Mouse (Mus musculus): ENCODE measurements around the gene Nlrc4.

- TF ChIP-seq POLR2A (IDR thresholded peaks at IDR 0.05; ENCODE audit: borderline replicate concordance, extremely low read depth, insufficient read depth, insufficient read length, poor library complexity, severe bottlenecking) (no peak), CTCF (IDR thresholded peaks at IDR 0.05; ENCODE audit: borderline replicate concordance, extremely low read depth, insufficient read depth, insufficient read length) (no peak)
Measured at GRCm38 (mm10) chr17:74394381-74394780, 64.6 kb downstream of the Nlrc4 start.

Measured in brain, embryonic 14.5 days (tissue).